Mouse (Mus musculus) cortical plate, adult 2 months (tissue): ENCODE measurements at regions not wholly inside any gene's neighbourhood (a gene's known extent, or its start where the extent isn't known, plus 50 kb on each side); places are given as distances from the start of the nearest gene placed in this dataset.

Experiments
- CTCF ChIP-seq: fragments of 200-500 bp; IDR thresholded peaks from 2 replicates; pipeline ENCODE4 v1.5.1; 2011; ENCODE audit warnings: mild to moderate bottlenecking, control low read depth, low read length; ENCODE audit not compliant: insufficient read depth; ENCODE audit errors: extremely low read depth
- POLR2A ChIP-seq: fragments of 200-500 bp; IDR thresholded peaks from 2 replicates; pipeline ENCODE4 v1.6.1; 2011; ENCODE audit warnings: mild to moderate bottlenecking, low read length, control low read depth; ENCODE audit not compliant: insufficient read depth; ENCODE audit errors: extremely low read depth

GRCm38 (mm10) chr17:44422161-44422560, 233.8 kb downstream of the Clic5 start:
- no peak for TF ChIP-seq CTCF
- TF ChIP-seq POLR2A, result no peak
